Mouse (Mus musculus): ENCODE results near the gene Paqr7. TPM values are rescaled to one million over a fixed set of nuclear protein-coding genes. Genes with fewer than 3 reads are reported as not detected.

Gene Paqr7
- polyA plus RNA-seq, 1 experiment from 2014 or later = 0.57 TPM

DNA sequence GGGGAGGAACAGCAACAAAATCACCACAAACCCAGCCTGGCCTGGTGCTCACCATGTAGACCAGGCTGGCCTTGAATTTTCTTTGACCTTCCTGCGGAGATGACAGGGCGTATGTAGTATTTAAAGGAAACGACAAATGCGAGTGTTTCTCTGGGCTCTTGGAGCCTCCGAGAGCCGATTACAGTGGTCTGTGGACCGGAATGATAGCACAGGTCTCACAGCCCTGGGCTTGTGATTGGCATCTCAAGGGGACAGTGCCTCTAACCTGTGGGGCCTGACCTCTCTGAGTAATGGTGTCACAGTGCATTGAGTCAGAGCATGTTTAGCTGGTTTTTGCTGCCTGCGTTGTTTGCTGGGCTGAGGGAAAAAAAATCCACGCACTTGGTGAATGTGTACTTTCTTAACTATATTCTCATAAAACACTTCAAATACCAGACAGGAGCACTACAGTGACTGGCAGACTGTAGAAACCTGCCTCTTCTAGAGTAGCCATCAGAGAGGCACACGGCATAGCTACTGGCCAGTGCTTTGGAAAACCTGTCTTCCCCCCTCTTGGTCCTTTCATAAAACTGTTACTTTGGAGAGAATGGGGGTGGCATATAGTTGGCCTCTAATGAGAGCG lies 17.9 kb downstream of the Paqr7 start:
- Histone ChIP-seq H3K27me3 (ENCODE audit: control insufficient read depth, insufficient read depth, low read length) (no peaks in the 10 kb centered on the region), H3K36me3 (ENCODE audit: control insufficient read depth, insufficient read depth, low read length) (no peaks in the 10 kb centered on the region), H3K4me1 (ENCODE audit: control insufficient read depth, insufficient read depth, low read length) (peaks cover 17% of the 10 kb centered on the region), H3K9ac (ENCODE audit: low read depth, low read length) (no peak overlapping the region), H3K4me2 (replicated peaks; ENCODE audit: low read depth, low read length) (no peak overlapping the region), H3K4me3 (ENCODE audit: low read length) (no peak overlapping the region), H3K27ac (ENCODE audit: low read depth, low read length) (no peak overlapping the region), H3K9me3 (ENCODE audit: control insufficient read depth, low read length) (no peaks in the 10 kb centered on the region)
- WGBS = 84% methylated on average over 11 of the region's 11 CpGs
- no peak for ATAC-seq (ENCODE audit: low FRiP score, low TSS enrichment)

DNA sequence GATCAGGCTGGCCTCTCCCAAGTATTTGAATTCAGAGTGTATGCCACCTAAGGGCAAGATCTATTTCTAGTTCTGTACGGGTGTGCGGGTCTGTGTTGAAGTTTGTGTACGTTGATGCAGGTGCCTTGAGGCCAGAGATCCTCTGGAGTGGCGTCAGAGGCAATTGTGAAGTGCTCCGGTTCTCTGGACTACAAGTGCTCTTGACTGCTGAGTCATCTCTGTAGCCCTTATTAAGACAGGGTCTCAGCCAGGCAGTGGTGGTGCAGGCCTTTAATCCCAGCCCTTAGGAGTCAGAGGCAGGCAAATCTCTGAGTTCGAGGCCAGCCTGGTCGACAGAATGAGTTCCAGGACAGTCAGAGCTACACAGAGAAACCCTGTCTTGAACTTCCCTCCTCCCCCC lies 19.1 kb downstream of the Paqr7 start:
- H3K4me3 ChIP-seq (ENCODE audit: low read length) = no peak overlapping the region
- no peaks in the 10 kb centered on the region for H3K9me3 ChIP-seq (ENCODE audit: control insufficient read depth, low read length)
- no peak overlapping the region for H3K4me2 ChIP-seq (replicated peaks; ENCODE audit: low read depth, low read length)
- H3K36me3 ChIP-seq (ENCODE audit: control insufficient read depth, insufficient read depth, low read length) = 0 out of 2 replicates have a peak, but pooled peaks cover 6% of the 10 kb centered on the region
- no peaks in the 10 kb centered on the region for H3K27me3 ChIP-seq (ENCODE audit: control insufficient read depth, insufficient read depth, low read length)
- no peak overlapping the region for H3K27ac ChIP-seq (ENCODE audit: low read depth, low read length)
- ATAC-seq (ENCODE audit: low FRiP score, low TSS enrichment) = no peak
- H3K4me1 ChIP-seq (ENCODE audit: control insufficient read depth, insufficient read depth, low read length) = peaks cover 17% of the 10 kb centered on the region
- no peak overlapping the region for H3K9ac ChIP-seq (ENCODE audit: low read depth, low read length)
- WGBS = 83% methylated on average over 7 of the region's 7 CpGs

DNA sequence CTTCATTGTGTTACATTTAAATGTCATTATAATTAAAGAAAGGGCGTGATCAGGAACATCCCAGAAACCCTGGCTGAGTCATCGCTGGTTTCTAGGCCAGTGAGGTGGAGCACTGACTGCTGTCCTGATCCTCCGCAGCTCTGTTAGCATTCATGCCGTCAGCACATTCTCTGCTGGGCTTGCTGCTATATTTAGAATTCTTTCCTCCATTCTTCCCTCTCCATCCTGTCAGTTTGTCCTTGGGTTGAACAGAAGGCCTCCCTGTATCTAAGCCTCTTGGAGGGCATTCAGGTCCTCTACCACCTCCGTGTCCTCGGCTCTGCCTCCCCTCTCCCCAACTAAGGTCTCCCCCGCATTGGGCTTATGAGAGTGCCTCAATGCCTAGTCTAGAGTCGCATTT lies 20.5 kb downstream of the Paqr7 start:
- no peak for ATAC-seq (ENCODE audit: low FRiP score, low TSS enrichment)

DNA sequence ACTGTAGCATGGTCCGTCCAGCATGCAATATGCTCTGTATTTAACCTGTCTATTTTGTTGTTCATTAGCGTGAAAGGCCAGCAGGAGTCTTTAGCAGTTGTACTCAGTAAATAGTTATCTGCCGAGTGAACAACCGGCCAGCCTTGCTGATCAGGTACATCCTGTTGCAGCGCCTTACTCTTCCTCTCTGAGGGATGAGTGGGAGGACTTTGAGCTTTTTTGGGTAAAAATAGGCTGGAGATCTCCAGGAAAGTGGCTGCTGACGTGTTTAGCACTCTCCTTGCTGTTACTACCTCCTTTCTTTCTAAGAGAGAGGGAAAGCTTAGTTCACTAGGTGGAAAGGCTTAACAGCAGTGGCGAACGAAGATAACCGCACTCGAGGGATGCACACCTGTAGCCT lies 21.2 kb downstream of the Paqr7 start:
- no peaks in the 10 kb centered on the region for H3K9me3 ChIP-seq (ENCODE audit: control insufficient read depth, low read length)
- peaks cover 5% of the 10 kb centered on the region for H3K4me1 ChIP-seq (ENCODE audit: control insufficient read depth, insufficient read depth, low read length)
- no peak overlapping the region for H3K4me3 ChIP-seq (ENCODE audit: low read length)
- H3K4me2 ChIP-seq (replicated peaks; ENCODE audit: low read depth, low read length) = no peak overlapping the region
- ATAC-seq (ENCODE audit: low FRiP score, low TSS enrichment) = no peak
- 86% methylated on average over 10 of the region's 10 CpGs for WGBS
- no peaks in the 10 kb centered on the region for H3K27me3 ChIP-seq (ENCODE audit: control insufficient read depth, insufficient read depth, low read length)
- H3K27ac ChIP-seq (ENCODE audit: low read depth, low read length) = no peak overlapping the region
- peaks cover 14% of the 10 kb centered on the region for H3K36me3 ChIP-seq (ENCODE audit: control insufficient read depth, insufficient read depth, low read length)
- no peak overlapping the region for H3K9ac ChIP-seq (ENCODE audit: low read depth, low read length)

More for the DNA sequence above, 20.5 kb downstream of the Paqr7 start:
- Histone ChIP-seq H3K4me2 (replicated peaks; ENCODE audit: low read depth, low read length) (no peak overlapping the region), H3K36me3 (ENCODE audit: control insufficient read depth, insufficient read depth, low read length) (peaks cover 12% of the 10 kb centered on the region), H3K4me1 (ENCODE audit: control insufficient read depth, insufficient read depth, low read length) (peaks cover 10% of the 10 kb centered on the region), H3K9me3 (ENCODE audit: control insufficient read depth, low read length) (no peaks in the 10 kb centered on the region), H3K9ac (ENCODE audit: low read depth, low read length) (no peak overlapping the region), H3K27ac (ENCODE audit: low read depth, low read length) (no peak overlapping the region), H3K27me3 (ENCODE audit: control insufficient read depth, insufficient read depth, low read length) (no peaks in the 10 kb centered on the region), H3K4me3 (ENCODE audit: low read length) (no peak overlapping the region)
- 76% methylated on average over 8 of the region's 8 CpGs for WGBS

DNA sequence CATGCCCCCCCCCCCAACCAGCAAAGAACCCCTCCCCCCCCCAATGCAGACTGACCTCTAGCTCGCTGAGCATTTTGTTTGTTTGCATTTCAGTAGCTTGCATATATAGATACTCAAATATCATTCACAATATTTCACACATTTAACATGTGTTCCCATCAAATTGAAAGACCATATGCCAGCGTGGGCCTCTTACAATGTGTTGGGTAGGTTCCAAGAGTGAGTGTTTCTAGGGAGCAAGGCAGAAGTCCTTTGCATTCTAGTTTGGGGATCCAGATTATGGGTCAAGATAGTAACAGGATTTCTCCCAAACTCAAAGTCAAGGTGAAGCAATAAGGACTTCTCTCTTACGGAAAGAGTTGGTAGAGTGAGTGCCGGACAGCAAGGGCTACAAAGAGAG lies 22.0 kb downstream of the Paqr7 start:
- no peaks in the 10 kb centered on the region for H3K9me3 ChIP-seq (ENCODE audit: control insufficient read depth, low read length)
- H3K4me3 ChIP-seq (ENCODE audit: low read length) = no peak overlapping the region
- H3K27ac ChIP-seq (ENCODE audit: low read depth, low read length) = no peak overlapping the region
- no peak for ATAC-seq (ENCODE audit: low FRiP score, low TSS enrichment)
- no peaks in the 10 kb centered on the region for H3K27me3 ChIP-seq (ENCODE audit: control insufficient read depth, insufficient read depth, low read length)
- H3K9ac ChIP-seq (ENCODE audit: low read depth, low read length) = no peak overlapping the region
- no peak overlapping the region for H3K4me2 ChIP-seq (replicated peaks; ENCODE audit: low read depth, low read length)
- peaks cover 19% of the 10 kb centered on the region for H3K36me3 ChIP-seq (ENCODE audit: control insufficient read depth, insufficient read depth, low read length)
- WGBS = 98% methylated on average over 4 of the region's 4 CpGs
- H3K4me1 ChIP-seq (ENCODE audit: control insufficient read depth, insufficient read depth, low read length) = 0 out of 2 replicates have a peak, but pooled peaks cover 4% of the 10 kb centered on the region

DNA sequence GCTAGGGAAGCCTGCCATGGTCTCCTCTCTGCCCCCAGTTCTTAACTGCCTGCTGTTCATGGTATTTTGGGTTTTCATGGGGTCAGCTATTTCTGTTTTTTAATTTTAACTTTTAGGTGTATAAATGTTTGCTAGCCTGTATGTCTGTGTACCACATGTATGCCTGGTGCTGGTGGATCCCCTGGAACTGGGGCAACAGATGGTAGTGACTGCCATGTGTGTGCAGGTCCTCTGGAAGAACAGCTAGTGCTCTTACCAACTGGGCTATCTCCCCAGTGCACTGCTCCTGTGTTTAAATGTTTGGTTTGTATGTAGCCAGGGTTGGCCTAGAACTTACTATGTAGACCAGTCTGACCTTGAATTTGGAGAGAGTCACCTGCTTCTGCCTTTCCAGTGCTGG lies 22.8 kb downstream of the Paqr7 start:
- 0 out of 2 replicates have a peak, but pooled peaks cover 4% of the 10 kb centered on the region for H3K4me1 ChIP-seq (ENCODE audit: control insufficient read depth, insufficient read depth, low read length)
- H3K9ac ChIP-seq (ENCODE audit: low read depth, low read length) = no peak overlapping the region
- H3K9me3 ChIP-seq (ENCODE audit: control insufficient read depth, low read length) = no peaks in the 10 kb centered on the region
- H3K27me3 ChIP-seq (ENCODE audit: control insufficient read depth, insufficient read depth, low read length) = no peaks in the 10 kb centered on the region
- ATAC-seq (ENCODE audit: low FRiP score, low TSS enrichment) = no peak
- H3K36me3 ChIP-seq (ENCODE audit: control insufficient read depth, insufficient read depth, low read length) = peaks cover 27% of the 10 kb centered on the region
- no peak overlapping the region for H3K4me2 ChIP-seq (replicated peaks; ENCODE audit: low read depth, low read length)
- H3K27ac ChIP-seq (ENCODE audit: low read depth, low read length) = no peak overlapping the region
- H3K4me3 ChIP-seq (ENCODE audit: low read length) = no peak overlapping the region

DNA sequence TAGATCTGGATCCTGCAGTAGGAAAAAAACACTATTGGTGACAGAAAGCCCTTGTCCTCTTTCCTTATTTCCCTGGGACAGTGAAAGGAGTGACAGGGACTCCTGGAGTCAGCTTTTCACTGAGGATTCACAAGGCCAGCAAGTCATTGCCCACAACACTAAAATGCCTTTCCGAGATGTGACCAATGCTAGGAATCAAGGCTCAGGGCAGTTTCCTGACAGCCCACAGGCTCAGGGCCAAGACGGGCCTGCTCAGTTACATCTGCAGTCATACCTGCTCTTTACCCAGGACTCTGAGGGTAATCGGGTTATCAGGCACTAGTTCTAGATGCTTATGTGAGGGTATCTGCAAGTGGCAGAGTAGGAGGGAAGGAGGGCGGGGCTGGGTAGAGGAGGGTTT lies 26.9 kb downstream of the Paqr7 start:
- ATAC-seq (ENCODE audit: low FRiP score, low TSS enrichment) = no peak
- Histone ChIP-seq H3K36me3 (ENCODE audit: control insufficient read depth, insufficient read depth, low read length) (peaks cover 64% of the 10 kb centered on the region), H3K27ac (ENCODE audit: low read depth, low read length) (no peak overlapping the region), H3K4me2 (replicated peaks; ENCODE audit: low read depth, low read length) (no peak overlapping the region), H3K4me1 (ENCODE audit: control insufficient read depth, insufficient read depth, low read length) (no peaks in the 10 kb centered on the region), H3K27me3 (ENCODE audit: control insufficient read depth, insufficient read depth, low read length) (no peaks in the 10 kb centered on the region), H3K9ac (ENCODE audit: low read depth, low read length) (no peak overlapping the region), H3K4me3 (ENCODE audit: low read length) (no peak overlapping the region), H3K9me3 (ENCODE audit: control insufficient read depth, low read length) (no peaks in the 10 kb centered on the region)
- 90% methylated on average over 4 of the region's 4 CpGs for WGBS

DNA sequence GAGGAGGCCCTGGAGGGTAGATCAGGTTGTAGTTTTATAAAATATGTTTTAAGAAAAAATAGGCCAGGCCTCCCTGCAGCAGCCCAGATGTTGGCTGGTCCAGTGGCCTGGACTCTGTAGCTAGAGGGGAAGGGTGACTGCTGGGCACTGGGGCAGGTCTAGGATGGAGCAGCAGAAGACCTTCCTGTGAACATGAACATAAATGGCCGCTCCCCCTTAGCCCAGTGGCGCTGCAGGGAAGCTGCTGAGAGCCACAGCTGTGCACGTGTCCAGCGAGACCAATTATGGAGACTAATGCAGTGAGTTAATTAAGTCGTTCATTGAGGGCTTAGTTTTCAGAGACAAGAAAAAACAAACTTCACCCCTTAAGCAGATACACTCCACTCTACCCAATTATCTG lies 29.3 kb downstream of the Paqr7 start:
- Histone ChIP-seq H3K4me1 (ENCODE audit: control insufficient read depth, insufficient read depth, low read length) (no peaks in the 10 kb centered on the region), H3K4me3 (ENCODE audit: low read length) (no peak overlapping the region), H3K4me2 (replicated peaks; ENCODE audit: low read depth, low read length) (no peak overlapping the region), H3K27ac (ENCODE audit: low read depth, low read length) (no peak overlapping the region), H3K27me3 (ENCODE audit: control insufficient read depth, insufficient read depth, low read length) (no peaks in the 10 kb centered on the region), H3K36me3 (ENCODE audit: control insufficient read depth, insufficient read depth, low read length) (peaks cover 80% of the 10 kb centered on the region), H3K9ac (ENCODE audit: low read depth, low read length) (no peak overlapping the region), H3K9me3 (ENCODE audit: control insufficient read depth, low read length) (no peaks in the 10 kb centered on the region)
- WGBS = 86% methylated on average over 5 of the region's 5 CpGs
- ATAC-seq (ENCODE audit: low FRiP score, low TSS enrichment) = no peak

DNA sequence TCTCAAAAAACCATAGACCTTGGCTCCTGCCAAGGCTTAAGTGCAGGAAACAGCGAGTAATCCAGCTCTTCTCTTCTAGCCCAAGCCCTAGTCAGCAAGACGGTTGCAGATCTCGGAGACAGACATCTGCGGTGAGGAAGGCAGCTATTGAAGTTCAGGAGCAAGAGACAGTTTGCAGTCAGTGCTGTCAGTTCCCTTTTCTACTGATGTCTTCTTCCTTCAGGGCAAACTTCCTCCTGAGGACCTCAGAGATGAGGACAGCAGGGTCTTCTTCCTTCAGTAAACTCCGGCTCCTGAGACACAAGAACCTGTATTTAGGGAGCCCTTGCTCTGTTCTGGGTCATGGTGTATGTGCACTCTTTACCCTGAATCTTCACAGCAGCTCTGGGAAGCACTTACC lies 29.7 kb downstream of the Paqr7 start:
- 86% methylated on average over 5 of the region's 5 CpGs for WGBS
- peaks cover 84% of the 10 kb centered on the region for H3K36me3 ChIP-seq (ENCODE audit: control insufficient read depth, insufficient read depth, low read length)
- ATAC-seq (ENCODE audit: low FRiP score, low TSS enrichment) = no peak

More for the DNA sequence above, 29.7 kb downstream of the Paqr7 start:
- H3K9me3 ChIP-seq (ENCODE audit: control insufficient read depth, low read length) = no peaks in the 10 kb centered on the region
- H3K27ac ChIP-seq (ENCODE audit: low read depth, low read length) = no peak overlapping the region
- no peaks in the 10 kb centered on the region for H3K4me1 ChIP-seq (ENCODE audit: control insufficient read depth, insufficient read depth, low read length)
- H3K27me3 ChIP-seq (ENCODE audit: control insufficient read depth, insufficient read depth, low read length) = no peaks in the 10 kb centered on the region
- H3K9ac ChIP-seq (ENCODE audit: low read depth, low read length) = no peak overlapping the region
- H3K4me3 ChIP-seq (ENCODE audit: low read length) = no peak overlapping the region
- no peak overlapping the region for H3K4me2 ChIP-seq (replicated peaks; ENCODE audit: low read depth, low read length)
